ENCODE assay signal across 9 mouse cellular contexts in genomic region chr11:69121741-69122335, GRCm38 (mm10). TPM values are rescaled to one million over a fixed set of nuclear protein-coding genes. Genes with fewer than 3 reads are reported as not detected.
A peak's percentile ranks its signal among the peaks of the same experiment; 100 is the strongest.
DNase-seq lines count a peak whose midpoint lies in the region; ATAC-seq and TF ChIP-seq lines count a peak whose summit lies in the region.
"Had no signal": no experiment of that assay in that cellular context is flagged by ENCODE, and none has a peak within 500 bp of the region (broad histone marks: within the 10 kb centered on the region; RNA-seq: fewer than 3 reads in every experiment).

No protein-coding gene starts in this region.

- 3% methylated on average over 32 of the region's 32 CpGs for WGBS in lung, adult 2 months
- WGBS in forebrain, embryonic 12.5 days: under 1% methylated on average over 31 of the region's 32 CpGs
- WGBS in liver, embryonic 13.5 days (ENCODE audit: insufficient replicate concordance): under 1% methylated on average over 32 of the region's 32 CpGs

- intact Hi-C loops in gastrocnemius, postnatal 14 days (cut with DNase I; ENCODE audit: low total_unique reads): loop anchor here (5.0 kb wide), 1 partner anchor 55 kb away; no protein-coding TSS in a partner anchor

- peaks cover 29% of the 10 kb centered on the region for H3K27me3 ChIP-seq in forebrain, embryonic 12.5 days
- peaks cover 45% of the 10 kb centered on the region for H3K27me3 ChIP-seq in liver, embryonic 13.5 days

- peak; percentile 63 for DNase-seq in CD4-positive, CD25-positive, alpha-beta regulatory T cell, adult 2 months (ENCODE audit: low read depth, low spot score)
- DNase-seq in lung, adult 2 months: no peak
- DNase-seq in lung, postnatal 4 days: no peak
- no peak for DNase-seq in liver, embryonic 13.5 days
- peak; percentile 83 for DNase-seq in testis, postnatal 10 days (ENCODE audit: low spot score)
- no peak for DNase-seq in gastrocnemius, postnatal 14 days

- peak overlapping the region; percentile 77 for H3K9ac ChIP-seq in forebrain, embryonic 12.5 days
- peak overlapping the region; percentile 75 for H3K9ac ChIP-seq in liver, embryonic 13.5 days

- no peak for TF ChIP-seq CTCF in lung, adult 2 months (IDR thresholded peaks at IDR 0.05; ENCODE audit: insufficient read depth, low read length)

- peak overlapping the region; percentile 91 for H3K4me2 ChIP-seq in forebrain, embryonic 12.5 days
- peak overlapping the region; percentile 99 for H3K4me2 ChIP-seq in liver, embryonic 13.5 days

- peak overlapping the region; percentile 86 for H3K27ac ChIP-seq in forebrain, embryonic 12.5 days
- H3K27ac ChIP-seq in liver, embryonic 13.5 days: peak overlapping the region; percentile 67

- no peaks in the 10 kb centered on the region for H3K9me3 ChIP-seq in forebrain, embryonic 12.5 days
- no peaks in the 10 kb centered on the region for H3K9me3 ChIP-seq in liver, embryonic 13.5 days (replicated peaks)

- H3K36me3 ChIP-seq in forebrain, embryonic 12.5 days (replicated peaks): no peaks in the 10 kb centered on the region
- H3K36me3 ChIP-seq in liver, embryonic 13.5 days: no peaks in the 10 kb centered on the region

- no peak for TF ChIP-seq POLR2A in lung, adult 2 months (IDR thresholded peaks at IDR 0.05; ENCODE audit: borderline replicate concordance, extremely low read depth, low read depth, low read length)

- peaks cover 9% of the 10 kb centered on the region; the same call in 1 of the 2 replicates for H3K4me1 ChIP-seq in lung, adult 2 months (ENCODE audit: control insufficient read depth, insufficient read depth, low read length)
- peaks cover 54% of the 10 kb centered on the region for H3K4me1 ChIP-seq in forebrain, embryonic 12.5 days
- H3K4me1 ChIP-seq in liver, embryonic 13.5 days (replicated peaks): peaks cover 79% of the 10 kb centered on the region

- ATAC-seq in CD4-positive, CD25-positive, alpha-beta regulatory T cell, adult 4 months: no peak
- no peak for ATAC-seq in forebrain, embryonic 12.5 days (ENCODE audit: low FRiP score)
- ATAC-seq in liver, embryonic 13.5 days (ENCODE audit: low read depth): no peak

- peak overlapping the region; percentile 74 for H3K4me3 ChIP-seq in lung, adult 2 months (replicated peaks; ENCODE audit: extremely low read depth, low read depth, low read length)
- H3K4me3 ChIP-seq in forebrain, embryonic 12.5 days (replicated peaks): peak overlapping the region; percentile 80
- peak overlapping the region; percentile 74 for H3K4me3 ChIP-seq in liver, embryonic 13.5 days (replicated peaks)

RNA-seq across cellular contexts. Expression of gene 9130213A22Rik, which starts 0.6 kb away (rescaled TPM):
- polyA plus RNA-seq in CD4-positive, CD25-positive, alpha-beta regulatory T cell, adult 4 months (2017; shearing (Covaris generic)): not detected
- polyA plus RNA-seq in lung, adult 2 months (2012; rRNA removed): 1.1 and 1.2 TPM in 2 replicates
- polyA plus RNA-seq in forebrain, embryonic 12.5 days (2016; fragmentation: Nextera tagmentation; extraction: Ambion mirVana): 0.11 TPM in 1 of 2 replicates, not detected in the other
- 0.09 TPM in 1 of 2 replicates, not detected in the other for polyA plus RNA-seq in liver, embryonic 13.5 days (2015; fragmentation: Nextera tagmentation; extraction: Ambion mirVana)
- total RNA-seq in gastrocnemius, postnatal 14 days (2021): under 1 TPM in 1 of 2 experiments, not detected in 1; 0.18 TPM
- total RNA-seq: hematopoietic stem cell, adult 5-6 weeks had no signal

RNA-seq across cellular contexts. Expression of gene Hes7, which starts 1.6 kb away (rescaled TPM):
- polyA plus RNA-seq in CD4-positive, CD25-positive, alpha-beta regulatory T cell, adult 4 months (2017; shearing (Covaris generic)): not detected
- 0.25 and 0.95 TPM in 2 replicates for polyA plus RNA-seq in lung, adult 2 months (2012; rRNA removed)
- polyA plus RNA-seq in forebrain, embryonic 12.5 days (2016; fragmentation: Nextera tagmentation; extraction: Ambion mirVana): 0.31 and 0.43 TPM in 2 replicates
- polyA plus RNA-seq in liver, embryonic 13.5 days (2015; fragmentation: Nextera tagmentation; extraction: Ambion mirVana): 0.17 and 0.18 TPM in 2 replicates
- under 1 TPM in 1 of 2 experiments, not detected in 1; 0.10 TPM for total RNA-seq in gastrocnemius, postnatal 14 days (2021)
- total RNA-seq: hematopoietic stem cell, adult 5-6 weeks had no signal

RNA-seq across cellular contexts. Expression of gene Aloxe3, which starts 3.9 kb away (rescaled TPM):
- polyA plus RNA-seq in CD4-positive, CD25-positive, alpha-beta regulatory T cell, adult 4 months (2017; shearing (Covaris generic)): under 1 TPM in 1 of 2 experiments, not detected in 1; 0.35 TPM
- 2.6 and 23.9 TPM in 2 replicates for polyA plus RNA-seq in lung, adult 2 months (2012; rRNA removed)
- polyA plus RNA-seq in forebrain, embryonic 12.5 days (2016; fragmentation: Nextera tagmentation; extraction: Ambion mirVana): 0.19 and 0.55 TPM in 2 replicates
- polyA plus RNA-seq in liver, embryonic 13.5 days (2015; fragmentation: Nextera tagmentation; extraction: Ambion mirVana): 0.06 TPM in 1 of 2 replicates, not detected in the other
- total RNA-seq in gastrocnemius, postnatal 14 days (2021): not detected
- total RNA-seq: hematopoietic stem cell, adult 5-6 weeks had no signal

RNA-seq across cellular contexts. Expression of gene Per1, which starts 26.8 kb away (rescaled TPM):
- polyA plus RNA-seq in CD4-positive, CD25-positive, alpha-beta regulatory T cell, adult 4 months (2017; shearing (Covaris generic)): 1 to 10 TPM; 4.5 to 6.6 TPM
- polyA plus RNA-seq in lung, adult 2 months (2012; rRNA removed): 36.8 and 78.5 TPM in 2 replicates
- 7.8 and 12.3 TPM in 2 replicates for polyA plus RNA-seq in forebrain, embryonic 12.5 days (2016; fragmentation: Nextera tagmentation; extraction: Ambion mirVana)
- 1.9 TPM in 2 replicates for polyA plus RNA-seq in liver, embryonic 13.5 days (2015; fragmentation: Nextera tagmentation; extraction: Ambion mirVana)
- 10 to 100 TPM; 22.1 to 77.5 TPM for total RNA-seq in gastrocnemius, postnatal 14 days (2021)

RNA-seq across cellular contexts. Expression of gene Vamp2, which starts 33.5 kb away (rescaled TPM):
- 10 to 100 TPM; 26.0 to 35.9 TPM for polyA plus RNA-seq in CD4-positive, CD25-positive, alpha-beta regulatory T cell, adult 4 months (2017; shearing (Covaris generic))
- polyA plus RNA-seq in lung, adult 2 months (2012; rRNA removed): 120 and 129 TPM in 2 replicates
- polyA plus RNA-seq in forebrain, embryonic 12.5 days (2016; fragmentation: Nextera tagmentation; extraction: Ambion mirVana): 103 and 121 TPM in 2 replicates
- polyA plus RNA-seq in liver, embryonic 13.5 days (2015; fragmentation: Nextera tagmentation; extraction: Ambion mirVana): 12.5 and 15.9 TPM in 2 replicates
- total RNA-seq in gastrocnemius, postnatal 14 days (2021): 10 to 100 TPM; 37.9 to 39.7 TPM

Comparison
In these comparisons a context has a peak if more than half of its experiments do, and no peak if none do; other contexts are left out.
1. DNase-seq: peak in CD4-positive, CD25-positive, alpha-beta regulatory T cell, adult 2 months (single experiment) and testis, postnatal 10 days (single experiment); none in lung, adult 2 months (single experiment), lung, postnatal 4 days (0 of 2), liver, embryonic 13.5 days (single experiment) and gastrocnemius, postnatal 14 days (single experiment).
2. Peak in every context shown above with its lines, with median percentiles within 50 percentile points of each other: H3K4me3 ChIP-seq.